Mouse (Mus musculus): ENCODE measurements at regions not wholly inside any gene's neighbourhood (a gene's known extent, or its start where the extent isn't known, plus 50 kb on each side); places are given as distances from the start of the nearest gene placed in this dataset.

- Histone ChIP-seq H3K27ac (no peak overlapping the region), H3K9me3 (replicated peaks) (no peaks in the 10 kb centered on the region), H3K27me3 (ENCODE audit: low read depth, poor library complexity, severe bottlenecking) (peaks cover 67% of the 10 kb centered on the region), H3K4me3 (no peak overlapping the region), H3K36me3 (no peaks in the 10 kb centered on the region), H3K4me1 (peaks cover 13% of the 10 kb centered on the region)
- no peak for DNase-seq (ENCODE audit: low spot score)
- 85% methylated on average over 9 of the region's 9 CpGs for WGBS
Measured at GRCm38 (mm10) chr19:14325353-14326052, 272.3 kb downstream of the Tle4 start.

GRCm38 (mm10) chr19:14333041-14334012 is 264.5 kb downstream of the Tle4 start:
- H3K9me3 ChIP-seq (replicated peaks), result no peaks in the 10 kb centered on the region
- 11% methylated on average over 6 of the region's 6 CpGs for WGBS
- H3K27ac ChIP-seq, result no peak overlapping the region
- H3K36me3 ChIP-seq, result no peaks in the 10 kb centered on the region
- peak; percentile 43 for DNase-seq (ENCODE audit: low spot score)
- H3K4me1 ChIP-seq, result peaks cover 26% of the 10 kb centered on the region
- no peak overlapping the region for H3K4me3 ChIP-seq
- peaks cover 55% of the 10 kb centered on the region for H3K27me3 ChIP-seq (ENCODE audit: low read depth, poor library complexity, severe bottlenecking)

GRCm38 (mm10) chr19:14337025-14337424 is 260.8 kb downstream of the Tle4 start:
- no peak for DNase-seq (ENCODE audit: low spot score)
- no peaks in the 10 kb centered on the region for H3K9me3 ChIP-seq (replicated peaks)
- 12% methylated on average over 5 of the region's 5 CpGs for WGBS

GRCm38 (mm10) chr19:14340759-14341158 is 257.1 kb downstream of the Tle4 start:
- Histone ChIP-seq H3K36me3 (no peaks in the 10 kb centered on the region), H3K27ac (no peak overlapping the region), H3K4me3 (no peak overlapping the region), H3K27me3 (ENCODE audit: low read depth, poor library complexity, severe bottlenecking) (peaks cover 21% of the 10 kb centered on the region; the same call in 1 of the 2 replicates), H3K9me3 (replicated peaks) (no peaks in the 10 kb centered on the region), H3K4me1 (peaks cover 11% of the 10 kb centered on the region)
- DNase-seq (ENCODE audit: low spot score), result no peak
- WGBS, result 89% methylated on average over 2 of the region's 2 CpGs

More at GRCm38 (mm10) chr19:14337025-14337424, 260.8 kb downstream of the Tle4 start:
- peaks cover 26% of the 10 kb centered on the region for H3K4me1 ChIP-seq
- no peak overlapping the region for H3K27ac ChIP-seq
- H3K36me3 ChIP-seq, result no peaks in the 10 kb centered on the region
- H3K27me3 ChIP-seq (ENCODE audit: low read depth, poor library complexity, severe bottlenecking), result peaks cover 33% of the 10 kb centered on the region; the same call in 1 of the 2 replicates
- no peak overlapping the region for H3K4me3 ChIP-seq

GRCm38 (mm10) chr19:14343890-14344289 is 254.0 kb downstream of the Tle4 start:
- peaks cover 12% of the 10 kb centered on the region; the same call in 1 of the 2 replicates for H3K27me3 ChIP-seq (ENCODE audit: low read depth, poor library complexity, severe bottlenecking)
- H3K4me1 ChIP-seq, result peaks cover 10% of the 10 kb centered on the region
- H3K36me3 ChIP-seq, result no peaks in the 10 kb centered on the region
- no peak overlapping the region for H3K4me3 ChIP-seq
- WGBS, result 74% methylated on average over 5 of the region's 5 CpGs
- no peak for DNase-seq (ENCODE audit: low spot score)
- H3K9me3 ChIP-seq (replicated peaks), result no peaks in the 10 kb centered on the region
- no peak overlapping the region for H3K27ac ChIP-seq

- DNase-seq (ENCODE audit: low spot score), result no peak
- H3K27ac ChIP-seq, result no peak overlapping the region
- no peak overlapping the region for H3K4me3 ChIP-seq
- H3K27me3 ChIP-seq (ENCODE audit: low read depth, poor library complexity, severe bottlenecking), result peaks cover 7% of the 10 kb centered on the region; the same call in 1 of the 2 replicates
- 86% methylated on average over 3 of the region's 3 CpGs for WGBS
- no peaks in the 10 kb centered on the region for H3K9me3 ChIP-seq (replicated peaks)
- H3K36me3 ChIP-seq, result no peaks in the 10 kb centered on the region
- H3K4me1 ChIP-seq, result peaks cover 10% of the 10 kb centered on the region
Measured at GRCm38 (mm10) chr19:14344467-14344866, 253.4 kb downstream of the Tle4 start.

- peak overlapping the region; percentile 42; the same call in 1 of the 2 replicates for H3K27ac ChIP-seq
- WGBS, result 77% methylated on average over 2 of the region's 2 CpGs
- no peak overlapping the region for H3K4me3 ChIP-seq
- H3K27me3 ChIP-seq (ENCODE audit: low read depth, poor library complexity, severe bottlenecking), result no peaks in the 10 kb centered on the region
- DNase-seq (ENCODE audit: low spot score), result no peak
- H3K36me3 ChIP-seq, result no peaks in the 10 kb centered on the region
- H3K4me1 ChIP-seq, result peaks cover 10% of the 10 kb centered on the region
- H3K9me3 ChIP-seq (replicated peaks), result no peaks in the 10 kb centered on the region
Measured at GRCm38 (mm10) chr19:14347026-14347425, 250.8 kb downstream of the Tle4 start.

GRCm38 (mm10) chr19:14347429-14347828 is 250.4 kb downstream of the Tle4 start:
- Histone ChIP-seq H3K9me3 (replicated peaks) (no peaks in the 10 kb centered on the region), H3K36me3 (no peaks in the 10 kb centered on the region), H3K27me3 (ENCODE audit: low read depth, poor library complexity, severe bottlenecking) (no peaks in the 10 kb centered on the region), H3K4me3 (no peak overlapping the region), H3K4me1 (peaks cover 10% of the 10 kb centered on the region), H3K27ac (peak overlapping the region; percentile 42; the same call in 1 of the 2 replicates)
- no peak for DNase-seq (ENCODE audit: low spot score)

GRCm38 (mm10) chr19:14349753-14350152 is 248.1 kb downstream of the Tle4 start:
- Histone ChIP-seq H3K27ac (no peak overlapping the region), H3K9me3 (replicated peaks) (no peaks in the 10 kb centered on the region), H3K4me1 (peaks cover 10% of the 10 kb centered on the region), H3K4me3 (no peak overlapping the region), H3K36me3 (no peaks in the 10 kb centered on the region), H3K27me3 (ENCODE audit: low read depth, poor library complexity, severe bottlenecking) (0 out of 2 replicates have a peak, but pooled peaks cover 4% of the 10 kb centered on the region)
- no peak for DNase-seq (ENCODE audit: low spot score)
- 89% methylated on average over 2 of the region's 2 CpGs for WGBS

- Histone ChIP-seq H3K36me3 (no peaks in the 10 kb centered on the region), H3K4me1 (peaks cover 10% of the 10 kb centered on the region), H3K27me3 (ENCODE audit: low read depth, poor library complexity, severe bottlenecking) (0 out of 2 replicates have a peak, but pooled peaks cover 4% of the 10 kb centered on the region), H3K4me3 (no peak overlapping the region), H3K27ac (no peak overlapping the region), H3K9me3 (replicated peaks) (no peaks in the 10 kb centered on the region)
- WGBS, result 58% methylated on average over 4 of the region's 4 CpGs
- DNase-seq (ENCODE audit: low spot score), result no peak
Measured at GRCm38 (mm10) chr19:14351728-14352340, 246.0 kb downstream of the Tle4 start.

- Histone ChIP-seq H3K36me3 (no peaks in the 10 kb centered on the region), H3K4me3 (no peak overlapping the region), H3K27me3 (ENCODE audit: low read depth, poor library complexity, severe bottlenecking) (0 out of 2 replicates have a peak, but pooled peaks cover 4% of the 10 kb centered on the region), H3K9me3 (replicated peaks) (no peaks in the 10 kb centered on the region), H3K27ac (no peak overlapping the region), H3K4me1 (peaks cover 3% of the 10 kb centered on the region)
- WGBS, result 92% methylated on average over 3 of the region's 3 CpGs
- DNase-seq (ENCODE audit: low spot score), result no peak
Measured at GRCm38 (mm10) chr19:14352551-14352950, 245.3 kb downstream of the Tle4 start.

GRCm38 (mm10) chr19:14353151-14353550 is 244.7 kb downstream of the Tle4 start:
- no peaks in the 10 kb centered on the region for H3K4me1 ChIP-seq
- 86% methylated on average over 4 of the region's 4 CpGs for WGBS
- 0 out of 2 replicates have a peak, but pooled peaks cover 4% of the 10 kb centered on the region for H3K27me3 ChIP-seq (ENCODE audit: low read depth, poor library complexity, severe bottlenecking)
- no peak overlapping the region for H3K27ac ChIP-seq
- no peaks in the 10 kb centered on the region for H3K9me3 ChIP-seq (replicated peaks)
- no peak overlapping the region for H3K4me3 ChIP-seq
- no peaks in the 10 kb centered on the region for H3K36me3 ChIP-seq
- no peak for DNase-seq (ENCODE audit: low spot score)
